Mouse (Mus musculus): ENCODE measurements around the gene Unc5c.

Gene Unc5c

GRCm38 (mm10) chr3:141701381-141701909, 236.4 kb downstream of the Unc5c start:
- no peak for DNase-seq (ENCODE audit: low read depth, low spot score)

- no peak for DNase-seq (ENCODE audit: low read depth, low spot score)
Observed at GRCm38 (mm10) chr3:141711601-141712000, 246.6 kb downstream of the Unc5c start.

- no peak for DNase-seq (ENCODE audit: low read depth, low spot score)
Observed at GRCm38 (mm10) chr3:141716371-141716770, 251.4 kb downstream of the Unc5c start.

GRCm38 (mm10) chr3:141719050-141719449, 254.0 kb downstream of the Unc5c start:
- DNase-seq (ENCODE audit: low read depth, low spot score) = no peak

- no peak for DNase-seq (ENCODE audit: low read depth, low spot score)
Observed at GRCm38 (mm10) chr3:141724499-141724898, 259.5 kb downstream of the Unc5c start.

GRCm38 (mm10) chr3:141725432-141725831, 260.4 kb downstream of the Unc5c start:
- DNase-seq (ENCODE audit: low read depth, low spot score) = no peak

GRCm38 (mm10) chr3:141733844-141734243, 268.8 kb downstream of the Unc5c start:
- DNase-seq (ENCODE audit: low read depth, low spot score) = no peak

GRCm38 (mm10) chr3:141735285-141735684, 270.3 kb downstream of the Unc5c start:
- DNase-seq (ENCODE audit: low read depth, low spot score) = no peak

- DNase-seq (ENCODE audit: low read depth, low spot score) = no peak
Observed at GRCm38 (mm10) chr3:141745322-141745721, 280.3 kb downstream of the Unc5c start.

- no peak for DNase-seq (ENCODE audit: low read depth, low spot score)
Observed at GRCm38 (mm10) chr3:141748694-141749381, 283.8 kb downstream of the Unc5c start.

GRCm38 (mm10) chr3:141752172-141752571, 287.2 kb downstream of the Unc5c start:
- no peak for DNase-seq (ENCODE audit: low read depth, low spot score)

- no peak for DNase-seq (ENCODE audit: low read depth, low spot score)
Observed at GRCm38 (mm10) chr3:141757259-141757658, 292.2 kb downstream of the Unc5c start.

GRCm38 (mm10) chr3:141778411-141778919, 313.4 kb downstream of the Unc5c start:
- DNase-seq (ENCODE audit: low read depth, low spot score) = no peak

- DNase-seq (ENCODE audit: low read depth, low spot score) = no peak
Observed at GRCm38 (mm10) chr3:141779186-141779585, 314.2 kb downstream of the Unc5c start.

- no peak for DNase-seq (ENCODE audit: low read depth, low spot score)
Observed at GRCm38 (mm10) chr3:141782553-141782952, 317.5 kb downstream of the Unc5c start.

GRCm38 (mm10) chr3:141791026-141791780, 326.2 kb downstream of the Unc5c start:
- DNase-seq (ENCODE audit: low read depth, low spot score) = no peak

GRCm38 (mm10) chr3:141792106-141792505, 327.1 kb downstream of the Unc5c start:
- DNase-seq (ENCODE audit: low read depth, low spot score) = peak; percentile 5

- no peak for DNase-seq (ENCODE audit: low read depth, low spot score)
Observed at GRCm38 (mm10) chr3:141793755-141794154, 328.7 kb downstream of the Unc5c start.

- no peak for DNase-seq (ENCODE audit: low read depth, low spot score)
Observed at GRCm38 (mm10) chr3:141794371-141794770, 329.4 kb downstream of the Unc5c start.

GRCm38 (mm10) chr3:141797372-141797771, 332.4 kb downstream of the Unc5c start:
- no peak for DNase-seq (ENCODE audit: low read depth, low spot score)

GRCm38 (mm10) chr3:141797789-141798188, 332.8 kb downstream of the Unc5c start:
- no peak for DNase-seq (ENCODE audit: low read depth, low spot score)

- DNase-seq (ENCODE audit: low read depth, low spot score) = no peak
Observed at GRCm38 (mm10) chr3:141804133-141804532, 339.1 kb downstream of the Unc5c start.

GRCm38 (mm10) chr3:141809581-141809980, 344.6 kb downstream of the Unc5c start:
- no peak for DNase-seq (ENCODE audit: low read depth, low spot score)

All from R1 (cell line).